Mouse (Mus musculus): Measurements from ENCODE around the gene St6galnac6.

GRCm38 (mm10) chr2:32582830-32583799 is 16.4 kb upstream of the St6galnac6 start:
- TF ChIP-seq CTCF (IDR thresholded peaks at IDR 0.05; ENCODE audit: extremely low read depth, insufficient read depth, insufficient read length, insufficient replicate concordance) (peak; percentile 90; the same call in 1 of the 2 replicates), POLR2A (IDR thresholded peaks at IDR 0.05; ENCODE audit: low read depth, low read length) (no peak)

Data from spleen, adult 2 months (tissue).